Mouse (Mus musculus) intestine, embryonic 16.5 days (tissue): ENCODE data around the gene Zfp119b. TPM values are rescaled to one million over a fixed set of nuclear protein-coding genes. Genes with fewer than 3 reads are reported as not detected.

Experiments
- ATAC-seq: fragments of 200-750 bp; cut with Nextera tagmentation; 2 replicates; pipeline ENCODE4 v1.8.0; 2017; ENCODE audit warnings: moderate TSS enrichment, moderate library complexity
- H3K27ac ChIP-seq: fragments of 300-500 bp; sonication (generic); 2 replicates; pipeline ENCODE4 v1.5.1; 2014; ENCODE audit warnings: mild to moderate bottlenecking, low read length
- H3K27me3 ChIP-seq: fragments of 300-500 bp; sonication (generic); replicated peaks from 2 replicates; pipeline ENCODE4 v1.6.1; 2014; ENCODE audit warnings: low read length, control low read depth, mixed read lengths; ENCODE audit not compliant: control insufficient read depth, insufficient read depth
- H3K36me3 ChIP-seq: fragments of 300-500 bp; sonication (generic); 2 replicates; pipeline ENCODE4 v1.6.1; 2014; ENCODE audit warnings: low read length, control low read depth; ENCODE audit not compliant: control insufficient read depth, insufficient read depth
- H3K4me1 ChIP-seq: fragments of 300-500 bp; sonication (generic); 2 replicates; pipeline ENCODE4 v1.6.1; 2014; ENCODE audit warnings: low read length, control low read depth, mixed read lengths; ENCODE audit not compliant: control insufficient read depth, insufficient read depth
- H3K4me2 ChIP-seq: fragments of 300-500 bp; sonication (generic); 2 replicates; pipeline ENCODE4 v1.6.1; 2014; ENCODE audit warnings: low read depth, low read length, control low read depth
- H3K4me3 ChIP-seq: fragments of 300-500 bp; sonication (generic); 2 replicates; pipeline ENCODE4 v1.5.1; 2014; ENCODE audit warnings: mild to moderate bottlenecking, low read length
- H3K9ac ChIP-seq: fragments of 300-500 bp; sonication (generic); 2 replicates; pipeline ENCODE4 v1.6.1; 2014; ENCODE audit warnings: low read depth, low read length
- H3K9me3 ChIP-seq: fragments of 300-500 bp; sonication (generic); 2 replicates; pipeline ENCODE4 v1.6.1; 2016; ENCODE audit warnings: low read length, control low read depth; ENCODE audit not compliant: control insufficient read depth
- WGBS: fragments of 180-500 bp; shearing (Covaris S2); extraction: QIAGEN DNeasy Blood & Tissue Kit; methylation state at CpG from one replicate; pipeline ENCODE4 v1.1.7; 2014; 5-methylcytosine and 5-hydroxymethylcytosine counted together
- polyA plus RNA-seq: library from polyadenylated mRNA; unstranded; fragments of >200 nt; fragmentation: Nextera tagmentation; extraction: Ambion mirVana; gene quantifications from 2 replicates; pipeline ENCODE4 v1.2.1, GENCODE M21; 2015

Zfp119b gene
- polyA plus RNA-seq, result 4.1 and 4.4 TPM in 2 replicates

DNA sequence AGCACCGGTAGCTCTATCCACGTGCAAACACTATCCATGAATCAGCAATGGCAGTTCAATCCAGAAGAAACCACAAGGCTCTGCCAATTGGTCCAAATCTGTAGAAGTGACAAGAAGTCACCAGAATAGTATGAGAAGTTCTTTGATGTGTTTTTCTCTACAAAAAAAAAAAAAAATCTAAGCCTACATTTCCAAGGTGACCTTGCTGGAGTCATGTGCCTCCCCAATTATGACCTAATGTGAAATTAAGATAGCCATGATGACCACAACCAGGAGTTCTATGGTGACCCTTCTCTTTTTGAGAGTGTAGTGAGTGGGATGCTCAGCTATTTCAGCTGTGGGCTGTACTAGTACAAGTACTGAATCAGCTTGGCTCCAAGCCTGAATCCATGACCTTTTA is at the start of gene Zfp119b:
Gene Zfp119b, minus strand, starts transcription at position 101 of the 400 bp plus-strand sequence.
- Histone ChIP-seq H3K9me3 (no peaks in the 10 kb centered on the region), H3K4me2 (no peak within 1 kb of the TSS), H3K9ac (no peak within 1 kb of the TSS), H3K36me3 (no peaks in the 10 kb centered on the region), H3K27me3 (no peaks in the 10 kb centered on the region), H3K4me1 (no peaks in the 10 kb centered on the region), H3K4me3 (no peak within 1 kb of the TSS), H3K27ac (no peak within 1 kb of the TSS)
- 90% methylated on average over 2 of the region's 2 CpGs for WGBS
- no peak for ATAC-seq

DNA sequence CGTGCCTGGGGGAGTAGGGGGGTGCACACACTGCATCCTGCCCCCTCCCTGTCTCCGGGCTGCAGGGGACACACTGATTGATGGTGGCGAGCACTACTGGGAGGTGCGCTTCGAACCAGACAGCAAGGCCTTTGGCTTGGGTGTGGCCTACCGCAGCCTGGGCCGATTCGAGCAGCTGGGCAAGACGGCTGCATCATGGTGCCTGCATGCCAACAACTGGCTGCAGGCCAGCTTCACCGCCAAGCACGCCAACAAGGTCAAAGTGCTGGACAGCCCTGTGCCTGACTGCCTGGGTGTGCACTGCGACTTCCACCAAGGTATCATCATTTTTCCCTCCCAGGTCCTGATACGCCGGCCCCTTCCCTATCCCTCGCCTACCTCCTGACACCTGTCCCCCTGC is 46.7 kb upstream of the Zfp119b start:
- Histone ChIP-seq H3K4me3 (no peak overlapping the region), H3K9ac (0 out of 2 replicates have a peak overlapping the region, but pooled peaks have one; percentile 4), H3K9me3 (no peaks in the 10 kb centered on the region), H3K27me3 (peaks cover 2% of the 10 kb centered on the region; the same call in 1 of the 2 replicates), H3K36me3 (peaks cover 5% of the 10 kb centered on the region), H3K4me1 (peaks cover 8% of the 10 kb centered on the region), H3K4me2 (no peak overlapping the region), H3K27ac (no peak overlapping the region)
- peak; percentile 73 for ATAC-seq
- WGBS, result 75% methylated on average over 15 of the region's 15 CpGs

DNA sequence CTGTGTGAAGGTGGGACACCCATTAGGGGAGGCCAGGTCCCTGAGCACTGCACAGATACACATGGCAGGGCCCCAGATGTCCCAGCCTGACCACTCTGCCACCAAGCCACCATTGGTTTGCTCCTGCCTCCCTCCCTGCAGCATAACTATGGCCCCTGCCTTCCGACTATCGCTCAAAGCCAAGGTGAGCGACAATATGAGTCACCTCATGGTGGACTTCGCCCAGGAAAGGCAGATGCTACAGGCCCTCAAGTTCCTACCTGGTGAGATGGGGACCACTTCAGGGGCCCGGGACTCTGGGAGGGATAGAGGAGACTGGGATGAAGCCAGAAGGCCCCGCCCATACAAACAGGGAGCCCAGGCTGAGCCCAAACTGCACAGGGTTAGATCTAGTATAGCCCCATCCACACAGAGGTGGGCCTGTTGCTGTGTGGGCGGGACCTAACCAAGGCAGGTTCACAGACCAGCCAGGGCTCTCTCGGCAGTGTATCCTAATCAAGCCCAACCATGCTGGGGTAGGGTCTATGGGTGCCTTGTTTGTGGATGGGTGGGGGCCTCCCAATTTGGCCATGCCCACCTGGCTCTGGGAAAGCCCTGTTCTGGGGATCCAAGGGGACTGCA is 41.1 kb upstream of the Zfp119b start:
- Histone ChIP-seq H3K36me3 (no peaks in the 10 kb centered on the region), H3K4me3 (no peak overlapping the region), H3K4me2 (no peak overlapping the region), H3K4me1 (0 out of 2 replicates have a peak, but pooled peaks cover 7% of the 10 kb centered on the region), H3K9me3 (no peaks in the 10 kb centered on the region), H3K27me3 (no peaks in the 10 kb centered on the region), H3K27ac (no peak overlapping the region), H3K9ac (no peak overlapping the region)
- peak; percentile 80 for ATAC-seq
- WGBS, result 61% methylated on average over 8 of the region's 8 CpGs

DNA sequence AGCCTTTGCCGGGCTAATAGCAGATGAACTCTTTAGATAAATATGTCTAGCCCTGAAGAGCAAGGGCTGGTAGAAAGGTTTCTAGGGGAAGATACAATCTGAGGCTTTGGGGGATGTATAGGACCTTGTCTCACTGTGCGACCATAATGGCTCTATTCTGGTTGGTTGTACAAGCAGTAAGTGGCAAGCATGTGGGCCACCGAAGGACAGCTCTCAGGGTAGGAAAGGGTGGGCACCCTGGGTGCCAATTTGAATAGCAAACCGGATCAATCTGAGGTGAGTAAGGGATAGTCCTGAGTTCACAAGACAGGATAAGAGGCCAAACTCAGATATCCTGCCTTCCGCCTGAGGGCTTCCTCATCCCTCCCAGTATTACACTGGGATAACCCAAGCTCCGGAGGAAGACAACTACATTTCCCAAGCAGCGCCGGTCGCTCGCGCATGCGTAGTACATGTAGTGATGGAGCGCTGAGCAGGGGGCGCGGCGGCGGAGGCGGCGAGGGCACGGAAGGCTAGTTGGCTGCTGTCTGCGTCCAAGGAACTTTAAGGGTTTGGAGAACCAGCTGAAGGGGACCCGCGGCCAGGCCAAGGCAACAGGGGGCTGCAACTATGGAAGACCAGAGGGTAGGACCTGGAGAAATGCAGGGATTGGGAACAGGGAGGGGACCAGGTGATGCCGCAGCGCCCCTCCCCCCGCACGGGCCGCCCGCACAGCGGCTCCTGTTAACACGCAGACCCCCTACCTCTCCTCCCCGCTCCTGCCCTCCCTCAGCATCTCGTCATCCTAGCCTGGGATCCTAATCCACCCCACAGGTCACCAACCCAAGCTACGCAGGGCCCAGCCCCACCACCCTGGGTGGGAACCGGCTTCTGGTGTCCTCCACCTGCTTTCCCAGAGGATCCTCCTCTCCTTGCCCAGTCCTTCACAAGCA is 37.0 kb upstream of the Zfp119b start, which contains the start of gene Fsd1:
Gene Fsd1, plus strand, starts transcription at position 480 of the 932 bp plus-strand sequence.
- ATAC-seq, result no peak
- peak within 1 kb of the TSS; percentile 65 for H3K9ac ChIP-seq

DNA sequence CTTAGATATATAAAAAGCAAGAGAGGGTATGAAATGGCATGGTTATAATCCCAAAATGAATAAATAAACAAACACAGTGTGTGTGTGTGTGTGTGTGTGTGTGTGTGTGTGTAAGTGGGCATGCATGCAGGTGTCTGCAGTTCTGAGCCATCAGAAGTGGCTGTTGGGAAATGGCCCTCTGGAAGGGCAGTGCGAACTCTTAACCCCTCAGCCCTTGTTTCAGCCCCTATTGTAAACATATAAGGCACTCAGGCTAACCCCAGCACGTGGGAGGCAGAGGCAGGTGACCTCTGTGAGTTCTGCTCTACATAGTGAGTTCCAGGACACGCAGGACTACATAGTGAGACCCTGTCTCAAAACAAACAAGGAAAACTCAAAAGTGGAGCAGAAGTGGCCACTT is 28.0 kb upstream of the Zfp119b start:
- Histone ChIP-seq H3K27ac (no peak overlapping the region), H3K36me3 (no peaks in the 10 kb centered on the region), H3K4me3 (no peak overlapping the region), H3K9ac (no peak overlapping the region), H3K27me3 (no peaks in the 10 kb centered on the region), H3K4me2 (no peak overlapping the region), H3K9me3 (no peaks in the 10 kb centered on the region), H3K4me1 (peaks cover 8% of the 10 kb centered on the region)
- no peak for ATAC-seq
- WGBS, result 34% methylated on average over 3 of the region's 3 CpGs

More for the DNA sequence above, 37.0 kb upstream of the Zfp119b start, which contains the start of gene Fsd1:
- Histone ChIP-seq H3K4me2 (peak within 1 kb of the TSS; percentile 58), H3K27me3 (no peaks in the 10 kb centered on the region), H3K9me3 (no peaks in the 10 kb centered on the region; the same call in 1 of the 2 replicates), H3K4me3 (peak within 1 kb of the TSS; percentile 49), H3K36me3 (no peaks in the 10 kb centered on the region), H3K27ac (no peak within 1 kb of the TSS), H3K4me1 (0 out of 2 replicates have a peak, but pooled peaks cover 7% of the 10 kb centered on the region)
- WGBS, result 8% methylated on average over 35 of the region's 35 CpGs

DNA sequence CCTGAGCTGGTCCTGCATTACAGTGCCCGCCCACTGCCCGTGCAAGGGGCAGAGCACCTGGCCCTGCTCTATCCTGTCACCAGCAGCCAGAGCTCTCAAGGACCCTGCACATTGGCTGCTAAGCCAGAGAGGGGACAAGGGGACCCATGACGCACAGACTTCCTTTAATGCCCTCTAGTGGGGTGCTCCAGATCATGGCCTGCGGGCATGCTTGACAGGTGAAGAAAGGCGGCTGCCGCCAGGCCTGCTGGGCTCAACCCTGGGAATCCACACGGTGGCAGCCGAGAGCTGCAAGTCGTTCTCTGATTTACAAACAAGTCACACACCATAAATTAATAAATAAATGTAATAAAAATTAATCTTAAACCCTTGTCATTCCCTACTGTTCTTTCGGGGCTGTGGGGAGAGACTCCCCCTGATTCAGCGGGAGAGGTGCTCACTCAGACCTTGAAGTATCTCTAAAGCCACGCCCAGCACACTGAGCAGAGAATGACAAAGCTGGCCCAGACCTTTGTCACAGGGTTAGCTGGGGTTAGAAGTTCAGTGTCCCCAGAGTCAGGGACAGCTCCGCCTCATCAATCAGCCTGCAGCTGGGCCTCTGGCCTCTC is 27.1 kb upstream of the Zfp119b start:
- H3K9me3 ChIP-seq, result no peaks in the 10 kb centered on the region
- H3K9ac ChIP-seq, result no peak overlapping the region
- H3K4me1 ChIP-seq, result peaks cover 8% of the 10 kb centered on the region
- WGBS, result 15% methylated on average over 13 of the region's 13 CpGs
- ATAC-seq, result peak; percentile 90
- no peaks in the 10 kb centered on the region for H3K36me3 ChIP-seq
- H3K4me3 ChIP-seq, result no peak overlapping the region
- no peaks in the 10 kb centered on the region for H3K27me3 ChIP-seq
- H3K4me2 ChIP-seq, result peak overlapping the region; percentile 15; the same call in 1 of the 2 replicates
- H3K27ac ChIP-seq, result no peak overlapping the region

DNA sequence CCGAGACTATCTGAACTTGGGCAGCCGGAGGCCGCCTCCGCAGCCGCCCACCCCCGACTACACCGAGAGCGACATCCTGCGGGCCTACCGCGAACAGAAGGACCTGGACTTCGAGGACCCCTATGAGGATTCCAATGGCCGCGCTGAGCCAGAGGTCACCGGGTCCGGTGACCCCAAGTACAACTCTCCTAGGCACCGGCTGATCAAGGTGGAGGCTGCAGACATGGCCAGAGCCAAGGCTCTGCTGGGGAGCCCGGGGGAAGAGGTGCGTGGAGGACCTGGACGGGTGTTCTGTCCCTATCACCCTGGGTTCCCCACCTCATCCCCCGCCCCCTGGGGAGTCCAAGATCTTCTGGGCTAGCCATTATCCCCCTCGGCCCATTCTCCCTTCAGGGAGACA is 22.2 kb upstream of the Zfp119b start:
- Histone ChIP-seq H3K4me2 (no peak overlapping the region; the same call in 1 of the 2 replicates), H3K9me3 (no peaks in the 10 kb centered on the region), H3K36me3 (0 out of 2 replicates have a peak, but pooled peaks cover 2% of the 10 kb centered on the region), H3K27ac (no peak overlapping the region), H3K9ac (no peak overlapping the region), H3K27me3 (peaks cover 10% of the 10 kb centered on the region), H3K4me1 (peaks cover 21% of the 10 kb centered on the region), H3K4me3 (no peak overlapping the region)
- no peak for ATAC-seq
- 39% methylated on average over 22 of the region's 22 CpGs for WGBS

DNA sequence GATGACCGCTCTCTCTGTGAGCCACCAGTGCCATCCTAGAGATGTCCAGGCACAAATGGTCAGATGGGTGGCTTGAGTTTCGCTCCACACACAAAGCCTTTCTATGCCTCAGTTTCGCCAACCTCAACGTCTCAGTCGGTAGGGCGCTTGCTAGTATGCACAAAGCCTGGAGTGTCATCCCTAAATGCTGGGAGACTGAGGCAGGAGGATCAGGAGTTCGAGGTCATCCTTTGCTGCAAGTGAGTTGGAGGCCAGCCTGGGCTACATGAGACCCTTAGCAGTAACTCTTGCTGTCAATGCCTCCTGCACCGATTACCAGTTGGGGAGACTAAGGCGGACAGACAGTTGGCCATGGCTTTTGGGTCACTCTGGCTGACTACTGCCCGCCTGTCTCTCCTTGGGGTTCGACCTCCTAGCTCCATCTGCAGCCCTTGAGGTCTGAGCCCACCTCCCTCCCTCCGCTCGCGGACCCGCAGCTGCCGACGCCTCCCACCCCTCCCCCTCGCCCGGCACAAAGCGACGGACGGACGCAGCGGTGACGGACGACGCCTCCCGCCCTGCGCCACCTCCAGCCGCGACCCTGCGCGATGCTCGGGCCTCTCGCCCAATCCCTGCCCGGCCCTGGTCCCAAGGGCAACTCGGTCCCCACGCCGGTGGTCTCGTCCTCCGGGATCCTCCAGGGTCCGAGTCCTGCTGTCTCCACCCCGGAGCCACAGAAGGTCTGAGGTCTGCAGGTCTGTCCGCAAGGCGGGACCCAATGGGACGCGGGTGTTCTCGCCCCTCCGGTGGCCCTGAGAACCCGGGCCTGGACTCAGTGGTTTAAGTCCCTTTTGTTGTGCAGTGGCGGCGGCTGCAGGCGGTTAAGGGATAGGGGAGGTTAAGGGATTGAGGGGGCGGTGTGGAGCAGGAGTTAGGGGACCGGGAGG is 20.9 kb upstream of the Zfp119b start, which contains the start of gene Shd:
Gene Shd, plus strand, starts transcription at position 502 of the 926 bp plus-strand sequence.
- 10% methylated on average over 42 of the region's 55 CpGs for WGBS
- Histone ChIP-seq H3K9me3 (no peaks in the 10 kb centered on the region), H3K27ac (no peak within 1 kb of the TSS), H3K4me1 (peaks cover 17% of the 10 kb centered on the region; the same call in 1 of the 2 replicates), H3K36me3 (0 out of 2 replicates have a peak, but pooled peaks cover 2% of the 10 kb centered on the region), H3K4me3 (peak within 1 kb of the TSS; percentile 57), H3K27me3 (peaks cover 10% of the 10 kb centered on the region), H3K9ac (peak within 1 kb of the TSS; percentile 72), H3K4me2 (peak within 1 kb of the TSS; percentile 98)
- peak; percentile 64 for ATAC-seq
